Mouse (Mus musculus) thymus, postnatal 36 days (tissue): ENCODE data around the gene 2610318N02Rik.

Experiments
- DNase-seq, 2 experiments: peaks; one replicate each; pipeline ENCODE4 v3.0.0; 2022; ENCODE audit warnings: mixed read lengths in 2 of 2

The 2610318N02Rik gene

GRCm38 (mm10) chr16:17110771-17111743, 13.9 kb downstream of the 2610318N02Rik start, which contains the start of gene Ppil2:
Ppil2 (minus strand) TSS chr16:17111257.
- DNase-seq = peak; percentile 67 to 73

DNA sequence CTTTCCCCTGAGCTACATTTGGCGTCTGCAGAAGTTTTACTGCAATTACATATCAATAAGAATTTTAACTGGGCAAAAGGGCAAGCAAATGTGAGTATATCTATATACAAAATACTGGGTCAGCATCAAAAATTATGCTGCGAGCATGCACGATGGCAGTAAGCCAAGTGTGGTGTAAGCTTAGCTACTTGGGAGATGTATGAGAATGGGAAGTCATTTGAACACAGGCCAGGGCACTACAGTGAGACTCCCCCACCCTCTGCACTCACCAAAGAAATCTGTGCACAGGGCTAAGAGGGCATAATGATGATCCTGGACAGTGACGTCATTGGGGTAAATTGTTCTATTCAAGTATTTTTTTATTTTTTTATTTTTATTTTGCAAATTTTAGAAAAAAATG, 20.4 kb downstream of the 2610318N02Rik start:
- no peak for DNase-seq

GRCm38 (mm10) chr16:17102630-17103220, 22.2 kb downstream of the 2610318N02Rik start:
- DNase-seq = no peak

DNA sequence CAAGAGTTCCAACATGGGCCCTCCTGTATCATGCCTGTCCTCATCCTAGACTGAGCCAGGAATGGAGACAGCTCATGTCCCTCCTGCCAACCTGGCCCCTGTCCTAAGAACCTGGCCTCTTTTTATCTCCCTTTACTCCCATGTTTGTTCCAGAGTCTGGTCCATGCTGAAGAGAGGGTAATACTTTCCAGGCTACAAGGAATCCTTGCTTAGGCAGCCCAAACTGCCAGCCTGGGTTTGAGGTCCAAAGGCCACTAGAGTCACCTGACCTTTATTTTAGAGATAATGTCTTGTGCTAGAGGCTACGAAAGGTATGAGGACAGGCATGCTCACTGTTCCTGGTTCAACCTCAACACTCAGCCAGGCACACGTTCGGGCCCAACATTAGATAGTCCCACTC, 28.0 kb downstream of the 2610318N02Rik start:
- no peak for DNase-seq

GRCm38 (mm10) chr16:17088346-17088745, 36.6 kb downstream of the 2610318N02Rik start:
- no peak for DNase-seq

- no peak for DNase-seq
Observed at GRCm38 (mm10) chr16:17086669-17087193, 38.2 kb downstream of the 2610318N02Rik start.

GRCm38 (mm10) chr16:17086241-17086640, 38.7 kb downstream of the 2610318N02Rik start:
- no peak for DNase-seq

GRCm38 (mm10) chr16:17085636-17086035, 39.3 kb downstream of the 2610318N02Rik start:
- DNase-seq = no peak

DNA sequence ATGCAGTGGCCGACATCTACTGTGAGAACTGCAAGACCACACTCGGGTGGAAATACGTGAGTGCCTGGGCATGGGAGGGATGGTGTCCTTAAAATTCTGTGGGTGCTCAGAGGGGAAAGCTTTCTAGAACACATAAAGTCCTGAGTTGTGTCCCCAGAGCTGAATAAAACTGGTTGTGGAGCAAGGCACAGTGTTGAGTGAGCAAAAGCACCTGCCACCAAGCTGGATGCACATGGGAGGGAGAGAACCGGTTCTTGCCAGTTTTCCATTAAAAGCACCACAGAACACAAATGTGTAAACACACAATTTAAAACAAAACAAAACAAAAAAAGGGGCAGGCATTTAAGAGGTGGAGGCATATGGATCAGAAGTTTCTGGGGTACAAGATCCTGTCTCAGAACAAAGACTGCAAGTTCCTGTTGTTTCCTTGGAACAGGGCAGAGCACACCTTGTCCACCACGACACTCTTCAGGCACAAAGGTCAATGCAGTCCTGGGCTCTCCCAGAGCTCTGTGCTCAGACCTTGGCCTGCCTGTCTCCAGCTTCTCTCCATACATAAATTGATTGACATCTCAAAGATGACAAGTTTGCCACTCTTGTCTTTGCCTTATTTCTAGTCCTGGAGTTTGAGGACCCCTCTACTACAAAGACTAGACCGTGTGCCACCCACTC, 42.7 kb downstream of the 2610318N02Rik start:
- DNase-seq = no peak

DNA sequence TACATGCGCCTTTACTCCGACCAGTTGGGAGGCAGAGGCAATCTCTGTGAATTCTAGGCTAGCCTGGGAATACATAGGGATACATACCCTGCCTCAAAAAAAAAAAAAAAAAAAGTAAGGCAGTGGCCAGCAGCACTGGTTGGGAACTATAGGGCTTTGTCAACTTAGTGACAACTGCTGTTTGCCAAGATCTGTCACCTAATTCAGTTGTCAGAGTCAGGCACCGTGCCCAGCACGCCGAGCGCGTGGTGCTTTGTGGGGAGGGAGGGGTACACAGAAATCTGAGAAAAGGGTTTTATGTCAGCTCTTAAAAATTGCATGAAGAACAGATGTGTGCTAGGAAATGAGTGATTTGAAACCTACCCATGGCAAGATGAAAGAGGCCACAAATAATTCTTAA, 46.9 kb downstream of the 2610318N02Rik start:
- no peak for DNase-seq

GRCm38 (mm10) chr16:17076869-17077268, 48.1 kb downstream of the 2610318N02Rik start:
- no peak for DNase-seq

DNA sequence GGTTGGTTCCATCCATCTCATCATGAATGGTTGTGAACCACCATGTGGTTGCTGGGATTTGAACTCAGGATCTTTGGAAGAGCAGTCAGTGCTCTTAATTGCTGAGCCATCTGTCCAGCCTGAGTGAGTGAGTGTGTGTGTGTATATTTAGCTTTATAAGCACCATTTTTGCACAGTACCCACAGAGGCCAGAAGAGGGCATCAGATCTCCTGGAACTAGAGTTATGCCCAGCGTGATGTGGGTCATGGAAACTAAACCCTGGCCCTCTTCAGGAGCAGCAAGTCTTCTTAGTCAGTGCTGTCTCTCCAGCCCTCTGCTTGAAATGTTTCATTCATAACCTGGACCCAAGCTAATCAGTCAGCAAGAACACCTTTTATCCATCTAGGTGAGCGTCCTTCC, 48.7 kb downstream of the 2610318N02Rik start:
- no peak for DNase-seq

- DNase-seq = no peak
Observed at GRCm38 (mm10) chr16:17073000-17073399, 52.0 kb downstream of the 2610318N02Rik start.

DNA sequence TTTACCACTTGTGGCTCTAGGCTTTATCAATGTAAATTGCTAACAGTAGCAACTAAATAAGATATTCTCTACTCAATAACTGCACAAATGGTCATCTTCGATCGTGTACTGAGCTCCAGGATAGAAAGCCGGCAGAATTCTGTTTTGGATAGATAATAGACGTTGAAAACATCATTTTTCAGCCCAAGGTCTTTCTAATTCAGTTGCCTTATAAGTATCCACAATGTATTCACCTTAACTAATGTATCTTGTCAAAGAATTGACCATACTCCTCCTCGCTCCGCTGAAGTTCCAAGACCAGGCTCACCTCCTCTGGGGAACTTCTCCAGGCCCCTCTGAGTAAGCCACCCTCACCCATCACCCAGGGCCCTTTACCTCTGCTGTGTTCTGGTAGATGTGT, 54.3 kb downstream of the 2610318N02Rik start:
- no peak for DNase-seq

- DNase-seq = peak; percentile 81 to 83
Observed at GRCm38 (mm10) chr16:17069511-17070443, 55.2 kb downstream of the 2610318N02Rik start, which contains the start of gene Ypel1. Ypel1 (plus strand) TSS chr16:17069696.

- DNase-seq = no peak
Observed at GRCm38 (mm10) chr16:17067552-17067951, 57.4 kb downstream of the 2610318N02Rik start.
